Mouse (Mus musculus) megakaryocyte, embryonic 14.5 days (primary cell): ENCODE data around the gene Dcun1d3.

ENCODE experiments used
- FLI1 ChIP-seq: IDR thresholded peaks from 2 replicates; pipeline ENCODE4 v1.6.1; 2012; ENCODE audit warnings: low read length, inconsistent platforms, mixed read lengths
- GATA1 ChIP-seq: IDR thresholded peaks from 3 replicates; pipeline ENCODE4 v1.6.1; 2012; ENCODE audit warnings: mixed read lengths, low read length, inconsistent platforms, borderline replicate concordance

DNA sequence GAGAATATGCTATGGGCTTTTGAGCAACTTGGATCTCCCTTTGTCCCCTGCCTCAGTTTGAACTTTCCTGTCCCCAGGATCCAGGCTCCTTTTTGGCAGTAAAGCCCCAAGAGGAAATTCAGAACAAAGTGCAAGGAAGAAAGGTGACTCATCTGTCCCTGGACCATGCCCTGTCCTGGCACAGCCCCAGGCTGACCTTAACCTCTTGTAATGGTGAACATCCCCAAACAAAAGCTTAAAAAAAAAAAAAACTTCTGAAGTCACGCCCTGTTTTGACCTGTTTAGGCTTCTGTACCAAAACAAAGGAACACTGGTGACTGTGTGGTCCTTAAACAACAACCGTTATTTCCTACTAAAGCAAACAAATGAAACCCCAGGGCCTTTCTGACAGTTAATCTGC lies 45.5 kb upstream of the Dcun1d3 start:
- TF ChIP-seq GATA1: no peak
- TF ChIP-seq FLI1: no peak
